Mouse (Mus musculus) limb, embryonic 15.5 days (tissue): ENCODE results near the gene A430078G23Rik. TPM values are rescaled to one million over a fixed set of nuclear protein-coding genes. Genes with fewer than 3 reads are reported as not detected.
"Not testable (repeated sequence)": the region's sequence is repeated elsewhere in the genome, so short reads cannot be mapped to it uniquely, and the experiment has no call there.

Experiments used
- ATAC-seq: fragments of 200-750 bp; cut with Nextera tagmentation; 2 replicates; pipeline ENCODE4 v1.8.0; 2017; ENCODE audit warnings: low read depth, moderate TSS enrichment; ENCODE audit not compliant: insufficient number of reproducible peaks, low FRiP score, low TSS enrichment
- H3K27ac ChIP-seq: fragments of 300-500 bp; sonication (generic); 2 replicates; pipeline ENCODE4 v1.5.1; 2015; ENCODE audit warnings: moderate library complexity, mild to moderate bottlenecking, inconsistent platforms
- H3K27me3 ChIP-seq: fragments of 300-500 bp; sonication (generic); 2 replicates; pipeline ENCODE4 v1.6.1; 2015; ENCODE audit warnings: inconsistent platforms
- H3K36me3 ChIP-seq: fragments of 300-500 bp; sonication (generic); 2 replicates; pipeline ENCODE4 v1.6.1; 2015; ENCODE audit warnings: inconsistent platforms
- H3K4me1 ChIP-seq: fragments of 300-500 bp; sonication (generic); 2 replicates; pipeline ENCODE4 v1.6.1; 2015; ENCODE audit warnings: inconsistent platforms
- H3K4me2 ChIP-seq: fragments of 300-500 bp; sonication (generic); 2 replicates; pipeline ENCODE4 v1.6.1; 2015; ENCODE audit warnings: mild to moderate bottlenecking, inconsistent platforms
- H3K4me3 ChIP-seq: fragments of 300-500 bp; sonication (generic); 2 replicates; pipeline ENCODE4 v1.5.1; 2015; ENCODE audit warnings: mild to moderate bottlenecking, inconsistent platforms
- H3K9ac ChIP-seq: fragments of 300-500 bp; sonication (generic); 2 replicates; pipeline ENCODE4 v1.6.1; 2015; ENCODE audit warnings: inconsistent platforms
- H3K9me3 ChIP-seq: fragments of 300-500 bp; sonication (generic); 2 replicates; pipeline ENCODE4 v1.6.1; 2016; ENCODE audit warnings: inconsistent platforms
- WGBS: fragments of 180-500 bp; shearing (Covaris S2); methylation state at CpG from one replicate; pipeline ENCODE4 v1.1.7; 2015; 5-methylcytosine and 5-hydroxymethylcytosine counted together
- polyA plus RNA-seq: library from polyadenylated mRNA; unstranded; fragments of >200 nt; fragmentation: Nextera tagmentation; extraction: Ambion mirVana; gene quantifications from 2 replicates; pipeline ENCODE4 v1.2.1, GENCODE M21; 2015

A430078G23Rik gene
- polyA plus RNA-seq, result 0.20 and 0.32 TPM in 2 replicates

GRCm38 (mm10) chr8:3353189-3353810 is at the start of gene A430078G23Rik:
TSS of gene A430078G23Rik (plus strand) at chr8:3353415.
- Histone ChIP-seq H3K4me2 (no peak within 1 kb of the TSS), H3K36me3 (no peaks in the 10 kb centered on the region), H3K27me3 (no peaks in the 10 kb centered on the region), H3K4me3 (no peak within 1 kb of the TSS), H3K9ac (no peak within 1 kb of the TSS), H3K27ac (no peak within 1 kb of the TSS), H3K4me1 (no peaks in the 10 kb centered on the region), H3K9me3 (no peaks in the 10 kb centered on the region)
- 69% methylated on average over 13 of the region's 13 CpGs for WGBS
- ATAC-seq, result no peak

- not testable (repeated sequence) for H3K4me3 ChIP-seq, H3K4me1 ChIP-seq, H3K9me3 ChIP-seq, ATAC-seq, H3K36me3 ChIP-seq, H3K27ac ChIP-seq, H3K4me2 ChIP-seq, H3K9ac ChIP-seq, H3K27me3 ChIP-seq
- WGBS, result 90% methylated on average over 13 of the region's 13 CpGs
These were observed 44.9 kb upstream of the A430078G23Rik start for GRCm38 (mm10) chr8:3308205-3308800.

GRCm38 (mm10) chr8:3309636-3310035 is 43.6 kb upstream of the A430078G23Rik start:
- H3K4me2 ChIP-seq, result no peak overlapping the region
- H3K4me3 ChIP-seq, result no peak overlapping the region
- 87% methylated on average over 11 of the region's 11 CpGs for WGBS
- H3K4me1 ChIP-seq, result no peaks in the 10 kb centered on the region
- H3K27me3 ChIP-seq, result no peaks in the 10 kb centered on the region
- no peak overlapping the region for H3K27ac ChIP-seq
- H3K36me3 ChIP-seq, result no peaks in the 10 kb centered on the region
- H3K9ac ChIP-seq, result no peak overlapping the region
- ATAC-seq, result no peak
- H3K9me3 ChIP-seq, result 0 out of 2 replicates have a peak, but pooled peaks cover 2% of the 10 kb centered on the region

GRCm38 (mm10) chr8:3311482-3311881 is 41.7 kb upstream of the A430078G23Rik start:
- Histone ChIP-seq H3K27ac (no peak overlapping the region), H3K36me3 (no peaks in the 10 kb centered on the region), H3K9me3 (0 out of 2 replicates have a peak, but pooled peaks cover under 1% of the 10 kb centered on the region), H3K4me2 (no peak overlapping the region), H3K27me3 (no peaks in the 10 kb centered on the region), H3K4me3 (no peak overlapping the region), H3K9ac (no peak overlapping the region), H3K4me1 (no peaks in the 10 kb centered on the region)
- WGBS, result 73% methylated on average over 4 of the region's 4 CpGs
- ATAC-seq, result no peak

GRCm38 (mm10) chr8:3313417-3313816 is 39.8 kb upstream of the A430078G23Rik start:
- not testable (repeated sequence) for H3K4me1 ChIP-seq, H3K27ac ChIP-seq, H3K27me3 ChIP-seq, H3K9me3 ChIP-seq, H3K4me2 ChIP-seq, H3K9ac ChIP-seq, H3K4me3 ChIP-seq, ATAC-seq, H3K36me3 ChIP-seq
- 65% methylated on average over 1 of the region's 1 CpGs for WGBS

- Histone ChIP-seq H3K4me2 (no peak overlapping the region), H3K4me1 (no peaks in the 10 kb centered on the region), H3K4me3 (no peak overlapping the region), H3K27me3 (no peaks in the 10 kb centered on the region), H3K27ac (no peak overlapping the region), H3K36me3 (no peaks in the 10 kb centered on the region), H3K9me3 (no peaks in the 10 kb centered on the region), H3K9ac (no peak overlapping the region)
- WGBS, result 49% methylated on average over 3 of the region's 3 CpGs
- no peak for ATAC-seq
These were observed 39.4 kb upstream of the A430078G23Rik start for GRCm38 (mm10) chr8:3313843-3314242.

- Histone ChIP-seq H3K4me2 (no peak overlapping the region), H3K36me3 (no peaks in the 10 kb centered on the region), H3K27ac (no peak overlapping the region), H3K9me3 (no peaks in the 10 kb centered on the region), H3K9ac (no peak overlapping the region), H3K4me3 (no peak overlapping the region), H3K27me3 (no peaks in the 10 kb centered on the region), H3K4me1 (no peaks in the 10 kb centered on the region)
- WGBS, result 72% methylated on average over 2 of the region's 2 CpGs
- no peak for ATAC-seq
These were observed 38.9 kb upstream of the A430078G23Rik start for GRCm38 (mm10) chr8:3314345-3314744.

GRCm38 (mm10) chr8:3316585-3316984 is 36.6 kb upstream of the A430078G23Rik start:
- no peak overlapping the region for H3K4me2 ChIP-seq
- 87% methylated on average over 5 of the region's 5 CpGs for WGBS
- no peak for ATAC-seq
- H3K4me3 ChIP-seq, result no peak overlapping the region
- no peaks in the 10 kb centered on the region for H3K9me3 ChIP-seq
- H3K27ac ChIP-seq, result no peak overlapping the region
- H3K9ac ChIP-seq, result no peak overlapping the region
- H3K27me3 ChIP-seq, result no peaks in the 10 kb centered on the region
- H3K4me1 ChIP-seq, result no peaks in the 10 kb centered on the region
- no peaks in the 10 kb centered on the region for H3K36me3 ChIP-seq

GRCm38 (mm10) chr8:3319267-3319666 is 33.9 kb upstream of the A430078G23Rik start:
- not testable (repeated sequence) for ATAC-seq, H3K4me3 ChIP-seq
- 88% methylated on average over 10 of the region's 11 CpGs for WGBS

GRCm38 (mm10) chr8:3324253-3324652 is 29.0 kb upstream of the A430078G23Rik start:
- no peak overlapping the region for H3K27ac ChIP-seq
- no peak overlapping the region for H3K9ac ChIP-seq
- no peak overlapping the region for H3K4me3 ChIP-seq
- 87% methylated on average over 2 of the region's 2 CpGs for WGBS
- no peaks in the 10 kb centered on the region for H3K9me3 ChIP-seq
- no peaks in the 10 kb centered on the region for H3K27me3 ChIP-seq
- H3K4me2 ChIP-seq, result no peak overlapping the region
- H3K36me3 ChIP-seq, result no peaks in the 10 kb centered on the region
- no peak for ATAC-seq
- no peaks in the 10 kb centered on the region for H3K4me1 ChIP-seq

More at GRCm38 (mm10) chr8:3319267-3319666, 33.9 kb upstream of the A430078G23Rik start:
- H3K9ac ChIP-seq, H3K4me1 ChIP-seq, H3K36me3 ChIP-seq, H3K27ac ChIP-seq, H3K27me3 ChIP-seq, H3K4me2 ChIP-seq, H3K9me3 ChIP-seq: not testable (repeated sequence)

GRCm38 (mm10) chr8:3327056-3327455 is 26.2 kb upstream of the A430078G23Rik start:
- 72% methylated on average over 1 of the region's 1 CpGs for WGBS
- Histone ChIP-seq H3K27ac (no peak overlapping the region), H3K36me3 (no peaks in the 10 kb centered on the region)

GRCm38 (mm10) chr8:3327538-3328245 is 25.5 kb upstream of the A430078G23Rik start:
- Histone ChIP-seq H3K4me2 (no peak overlapping the region), H3K4me1 (no peaks in the 10 kb centered on the region), H3K4me3 (no peak overlapping the region), H3K27ac (no peak overlapping the region), H3K9me3 (no peaks in the 10 kb centered on the region), H3K9ac (no peak overlapping the region), H3K27me3 (no peaks in the 10 kb centered on the region), H3K36me3 (no peaks in the 10 kb centered on the region)
- ATAC-seq, result no peak
- WGBS, result 62% methylated on average over 8 of the region's 8 CpGs

More at GRCm38 (mm10) chr8:3327056-3327455, 26.2 kb upstream of the A430078G23Rik start:
- H3K4me1 ChIP-seq, result no peaks in the 10 kb centered on the region
- no peaks in the 10 kb centered on the region for H3K9me3 ChIP-seq
- ATAC-seq, result no peak
- H3K9ac ChIP-seq, result no peak overlapping the region
- H3K4me2 ChIP-seq, result no peak overlapping the region
- H3K27me3 ChIP-seq, result no peaks in the 10 kb centered on the region
- H3K4me3 ChIP-seq, result no peak overlapping the region
